Mouse (Mus musculus): ENCODE results near the gene Magoh. TPM values are rescaled to one million over a fixed set of nuclear protein-coding genes. Genes with fewer than 3 reads are reported as not detected.

Magoh gene
- 100 to 1,000 TPM; 132 to 135 TPM for polyA plus RNA-seq (2017; shearing (Covaris generic))

GRCm38 (mm10) chr4:107879254-107880050 is at the start of gene Magoh:
Gene Magoh (plus strand): TSS chr4:107879755.
- ATAC-seq, result peak; percentile 96

DNA sequence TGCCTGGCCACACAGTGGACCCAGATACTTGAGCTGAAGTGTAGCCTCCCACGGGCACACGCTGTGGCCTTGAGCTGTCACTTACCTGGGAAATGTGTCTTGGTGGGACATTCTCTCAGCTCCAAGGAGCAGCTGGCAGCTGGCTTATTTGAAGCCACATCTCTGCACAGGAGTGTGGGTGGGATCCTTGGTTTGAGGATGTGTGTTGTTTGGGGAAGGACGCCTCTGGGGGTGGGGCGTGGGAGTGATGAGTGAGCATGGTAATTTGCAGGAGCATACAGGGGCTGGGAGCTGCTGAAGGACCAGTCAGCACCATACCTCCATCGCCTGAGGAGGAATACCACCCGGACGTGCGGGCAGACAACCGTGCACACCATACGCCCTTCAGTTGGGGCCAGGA is 49.4 kb upstream of the Magoh start:
- ATAC-seq, result no peak

GRCm38 (mm10) chr4:107830821-107831221 is 48.7 kb upstream of the Magoh start:
- no peak for ATAC-seq

GRCm38 (mm10) chr4:107831678-107832077 is 47.9 kb upstream of the Magoh start:
- no peak for ATAC-seq

- ATAC-seq, result no peak
These were observed 46.0 kb upstream of the Magoh start for GRCm38 (mm10) chr4:107833525-107833924.

DNA sequence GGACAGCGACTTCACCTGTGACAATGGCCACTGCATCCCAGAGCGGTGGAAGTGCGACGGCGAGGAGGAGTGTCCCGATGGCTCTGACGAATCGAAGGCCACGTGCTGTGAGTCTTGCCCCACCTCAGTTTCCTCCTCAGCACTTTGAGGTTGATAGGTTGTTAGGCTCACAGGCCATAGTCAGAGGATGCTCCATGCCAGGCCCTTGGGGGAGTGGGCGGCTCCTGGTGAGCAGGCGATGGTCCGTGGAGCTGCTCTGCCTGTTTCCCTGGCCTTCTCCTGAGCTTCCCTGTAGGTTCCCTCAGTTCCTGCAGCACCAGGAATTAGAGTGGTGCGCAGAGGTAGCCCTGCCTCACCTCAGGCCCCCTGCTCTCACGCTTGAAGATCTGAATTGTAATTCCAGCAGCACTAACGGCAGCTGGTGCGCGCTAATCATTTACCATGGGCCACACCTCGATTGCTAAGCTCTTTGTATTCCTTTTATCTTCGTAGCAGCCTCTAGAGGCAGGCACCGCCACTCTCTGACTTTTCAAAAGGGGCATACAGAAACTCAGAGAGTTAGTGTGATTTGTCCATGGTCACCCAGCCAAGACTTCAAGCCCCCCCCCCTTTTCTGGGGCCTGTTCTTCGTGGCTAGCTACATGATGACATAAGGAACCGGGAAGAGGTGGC is 44.8 kb upstream of the Magoh start:
- ATAC-seq, result no peak

DNA sequence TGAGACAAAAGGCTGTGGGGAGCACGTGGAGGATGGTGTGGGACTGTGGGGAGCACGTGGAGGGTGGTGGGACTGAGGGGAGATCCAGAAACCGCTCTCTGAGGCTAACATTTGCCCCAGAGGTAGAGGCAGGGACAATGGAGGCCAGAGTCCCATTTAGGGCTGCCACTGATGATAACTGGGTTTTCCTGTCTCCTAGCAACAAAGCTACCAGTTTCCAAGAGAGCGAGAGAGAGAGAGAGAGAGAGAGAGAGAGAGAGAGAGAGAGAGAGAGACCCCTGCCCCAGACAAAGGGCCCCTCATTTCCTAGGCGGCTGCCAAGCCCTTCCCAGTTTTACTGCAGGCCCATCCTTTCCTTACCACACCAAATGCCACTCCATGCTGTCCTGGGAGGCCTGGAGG is 44.0 kb upstream of the Magoh start:
- ATAC-seq, result no peak

DNA sequence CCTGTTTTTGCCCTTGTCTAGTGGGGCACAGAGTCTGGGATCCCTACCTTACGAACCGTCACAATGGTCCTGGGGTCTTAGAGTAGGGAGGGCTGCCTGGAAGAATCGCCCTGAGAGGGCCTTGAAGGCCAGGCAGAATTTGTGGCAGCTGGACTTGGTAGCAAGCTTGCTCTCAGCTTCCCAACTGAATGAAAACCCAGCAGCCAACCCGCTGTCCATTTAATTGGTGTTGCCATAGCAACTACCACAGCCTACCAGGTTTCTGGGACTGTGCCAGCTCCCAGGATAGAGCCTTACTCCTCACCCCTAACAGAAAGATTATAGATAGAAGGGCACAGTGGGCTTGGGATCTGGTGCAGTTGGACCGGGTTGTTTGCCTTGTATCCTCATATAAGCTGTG is 42.8 kb upstream of the Magoh start:
- no peak for ATAC-seq

DNA sequence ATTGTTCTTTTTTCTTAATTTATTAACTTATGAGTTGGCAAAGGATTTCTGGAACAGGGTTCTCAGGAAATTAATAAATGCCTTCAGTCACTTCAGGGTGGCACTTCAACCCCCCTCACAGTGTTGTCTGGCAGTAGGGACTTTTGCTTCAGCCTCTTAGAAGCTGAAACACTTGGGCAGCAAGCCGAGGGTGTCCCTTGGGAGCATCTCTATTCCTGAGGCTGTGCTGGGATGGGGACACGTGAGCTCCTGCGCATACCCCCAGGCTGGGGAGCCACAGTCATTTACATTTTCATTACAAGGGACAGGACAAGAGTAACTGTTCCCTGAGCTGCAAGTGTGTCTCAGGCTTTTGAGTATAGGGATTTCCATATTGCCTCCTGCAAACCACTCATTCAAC is 41.6 kb upstream of the Magoh start:
- ATAC-seq, result no peak

GRCm38 (mm10) chr4:107843687-107844086 is 35.9 kb upstream of the Magoh start:
- ATAC-seq, result no peak

DNA sequence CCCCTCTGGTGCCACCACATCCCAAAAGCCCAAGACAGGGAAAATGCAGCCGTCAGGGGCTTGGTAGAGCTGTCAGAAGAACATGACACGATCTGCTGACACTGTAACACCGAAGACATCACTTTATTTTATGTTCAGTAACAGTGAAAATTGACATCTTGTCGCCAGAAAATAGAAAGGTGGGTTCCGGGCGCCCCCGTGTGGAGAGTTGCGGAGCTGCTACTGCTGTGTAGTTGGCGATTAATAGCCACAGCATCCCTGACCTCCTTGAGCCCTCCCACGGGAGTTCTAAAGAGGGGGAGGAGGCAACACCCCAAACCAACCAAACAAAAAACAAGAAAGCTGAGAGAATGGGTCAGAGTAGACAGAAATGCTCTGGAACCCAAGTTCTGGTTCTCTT is 34.6 kb upstream of the Magoh start:
- ATAC-seq, result no peak

DNA sequence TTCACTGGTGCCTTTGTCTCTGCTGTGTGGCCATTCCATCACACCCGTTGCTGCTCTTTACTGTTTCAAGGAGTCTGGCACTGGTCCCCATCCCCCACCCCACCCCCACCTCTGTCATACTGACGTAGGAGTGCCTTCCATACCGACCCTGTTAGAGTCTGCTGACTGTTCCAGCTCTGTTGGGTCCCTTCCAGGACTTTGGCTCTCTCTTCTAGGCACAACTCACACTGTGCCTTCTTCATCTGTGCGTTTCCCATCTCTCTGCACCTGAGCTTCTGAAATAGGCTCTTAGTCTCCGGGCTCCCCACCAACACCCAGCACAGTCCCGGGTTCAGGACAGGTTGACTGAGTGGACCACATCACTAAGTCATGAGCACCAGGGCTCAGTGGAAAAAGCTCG is 32.8 kb upstream of the Magoh start:
- no peak for ATAC-seq

DNA sequence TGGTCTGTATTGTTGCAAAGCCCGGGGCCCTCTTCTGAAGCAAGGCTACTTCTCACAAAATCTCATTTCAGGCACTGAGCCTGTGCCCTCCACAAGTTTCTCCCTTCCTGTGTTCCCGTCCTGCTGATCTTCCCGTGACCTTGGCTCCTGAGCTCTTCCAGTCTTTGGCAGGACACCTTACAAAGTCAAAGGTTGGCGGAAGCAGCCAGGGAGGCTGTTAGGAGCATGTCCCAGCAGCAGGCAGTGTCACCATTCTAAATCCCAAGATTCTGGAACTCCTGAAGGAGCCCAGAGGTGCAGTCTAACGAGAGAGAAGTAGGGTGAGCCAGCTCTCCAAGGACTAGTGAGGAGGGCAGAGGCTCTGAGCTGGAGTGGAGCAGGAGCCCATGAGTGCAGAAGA is 31.0 kb upstream of the Magoh start:
- no peak for ATAC-seq

GRCm38 (mm10) chr4:107849621-107850020 is 29.9 kb upstream of the Magoh start:
- no peak for ATAC-seq

GRCm38 (mm10) chr4:107850091-107850490 is 29.5 kb upstream of the Magoh start:
- no peak for ATAC-seq

DNA sequence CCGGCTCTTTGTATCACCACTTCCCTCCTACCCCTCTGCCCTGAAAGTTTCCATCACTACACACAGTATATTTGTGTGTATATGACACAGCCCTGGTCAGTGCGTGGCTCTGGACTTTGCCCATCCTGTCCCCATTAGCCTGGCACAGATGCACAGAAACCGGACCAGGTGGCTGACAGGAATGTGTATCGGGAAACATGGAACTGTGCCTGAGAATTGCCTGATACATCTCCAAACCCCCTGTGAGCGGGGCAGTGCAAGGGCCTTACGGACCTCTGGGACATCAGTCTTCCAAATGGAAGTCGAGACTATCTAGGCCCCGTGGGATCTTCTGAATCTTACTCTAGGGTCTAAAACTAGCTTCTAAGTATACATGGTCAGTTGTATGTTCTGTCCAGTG is 26.2 kb upstream of the Magoh start:
- ATAC-seq, result no peak

GRCm38 (mm10) chr4:107853836-107854235 is 25.7 kb upstream of the Magoh start:
- no peak for ATAC-seq

GRCm38 (mm10) chr4:107856958-107857686 is 22.4 kb upstream of the Magoh start:
- no peak for ATAC-seq

GRCm38 (mm10) chr4:107858995-107859394 is 20.6 kb upstream of the Magoh start:
- ATAC-seq, result no peak

DNA sequence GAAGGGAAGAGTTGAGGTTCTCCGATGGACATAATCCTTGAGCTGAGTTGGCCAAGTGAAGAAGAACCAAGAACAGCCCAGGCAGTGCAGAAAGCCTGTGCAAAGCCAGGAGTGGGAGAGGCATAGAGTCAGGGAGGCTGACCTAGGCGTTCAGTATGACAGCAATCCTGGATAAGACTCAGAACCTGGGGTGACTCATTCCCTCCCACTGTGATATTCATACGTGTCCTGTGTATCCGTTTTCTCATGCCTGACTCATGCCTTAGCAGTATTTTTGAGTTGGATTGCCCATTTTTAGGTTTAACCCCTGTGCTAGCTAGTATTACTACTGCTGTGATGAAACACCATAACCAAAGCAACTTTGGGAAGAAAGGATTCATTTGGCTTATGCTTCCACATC is 14.7 kb upstream of the Magoh start:
- no peak for ATAC-seq

- ATAC-seq, result no peak
These were observed 2.1 kb downstream of the Magoh start for GRCm38 (mm10) chr4:107881631-107882030.

DNA sequence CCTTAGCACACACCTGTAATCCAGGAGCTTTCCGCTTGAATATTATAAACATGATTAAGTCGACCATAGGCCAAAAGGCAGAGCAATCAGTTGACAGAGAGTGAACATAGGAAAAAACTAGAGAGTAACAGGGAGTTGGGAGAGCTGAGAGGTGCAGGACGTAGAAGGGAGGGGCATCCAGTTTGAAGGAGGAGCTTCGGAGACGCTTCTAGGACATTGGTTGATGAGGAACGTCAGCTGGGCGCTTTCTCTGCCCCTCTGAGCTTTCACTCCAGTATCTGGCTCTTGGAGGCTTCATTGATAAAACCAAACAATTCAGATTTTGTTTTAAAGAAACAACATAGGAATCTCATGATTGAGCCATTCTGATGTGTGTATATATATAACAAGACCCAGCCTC is 6.8 kb downstream of the Magoh start:
- no peak for ATAC-seq

- peak; percentile 21 for ATAC-seq
These were observed 9.8 kb downstream of the Magoh start for GRCm38 (mm10) chr4:107889385-107889730.

All from activated CD4-positive, CD25-positive, alpha-beta regulatory T cell, adult 4 months (primary cell).